Mouse (Mus musculus) T-helper 1 cell (primary cell): Measurements from ENCODE around the gene Txndc2.
"Not testable (repeated sequence)": the region's sequence is repeated elsewhere in the genome, so short reads cannot be mapped to it uniquely, and the experiment has no call there.

ENCODE experiments used
- in situ Hi-C: fragments of 300-600 bp; cut with MboI, MseI; formaldehyde crosslinking; loops from one replicate; pipeline ENCODE4 v1.15.1; 2025; ENCODE audit warnings: high pct_unique_total_duplicates

Gene Txndc2

DNA sequence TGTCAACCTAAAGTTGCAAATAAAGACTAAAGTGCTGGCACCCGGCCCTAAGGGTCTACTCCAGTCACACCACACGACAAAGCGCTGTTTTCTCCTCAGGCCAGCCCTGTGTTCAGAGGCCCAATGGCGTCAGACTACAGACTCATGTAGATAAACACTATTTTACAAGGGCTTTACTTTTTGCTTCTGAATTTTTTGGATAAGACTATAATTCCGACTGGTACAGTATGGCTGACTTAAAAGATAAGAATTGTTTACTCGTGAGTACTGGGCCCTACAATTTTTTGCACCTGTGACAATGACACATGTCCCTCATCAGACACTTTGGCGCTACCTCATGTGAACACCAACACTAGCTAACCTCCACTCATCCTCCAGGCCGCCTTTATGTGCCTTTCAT, 14.1 kb upstream of the Txndc2 start:
- in situ Hi-C loops: no loop called here

DNA sequence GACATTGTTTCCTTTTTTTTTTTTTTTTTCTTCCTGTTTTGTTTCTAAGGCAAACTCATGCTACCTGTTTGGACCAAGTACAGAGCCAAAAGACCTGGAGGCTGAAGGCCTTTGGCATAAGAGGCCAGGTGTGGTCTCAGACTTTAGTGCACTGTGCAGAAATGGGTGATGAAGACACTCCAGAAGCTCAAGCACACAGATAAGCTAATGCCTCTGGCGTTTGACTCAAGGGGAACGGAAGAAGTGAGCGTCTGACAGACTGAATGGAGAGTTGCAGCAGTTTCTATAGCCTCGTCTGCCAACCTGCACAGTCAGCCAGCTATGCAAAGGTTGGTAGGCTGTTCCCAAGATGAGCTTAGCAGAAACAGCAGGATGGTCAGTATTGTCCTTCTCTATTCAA, 13.6 kb upstream of the Txndc2 start:
- in situ Hi-C loops: no loop called here

DNA sequence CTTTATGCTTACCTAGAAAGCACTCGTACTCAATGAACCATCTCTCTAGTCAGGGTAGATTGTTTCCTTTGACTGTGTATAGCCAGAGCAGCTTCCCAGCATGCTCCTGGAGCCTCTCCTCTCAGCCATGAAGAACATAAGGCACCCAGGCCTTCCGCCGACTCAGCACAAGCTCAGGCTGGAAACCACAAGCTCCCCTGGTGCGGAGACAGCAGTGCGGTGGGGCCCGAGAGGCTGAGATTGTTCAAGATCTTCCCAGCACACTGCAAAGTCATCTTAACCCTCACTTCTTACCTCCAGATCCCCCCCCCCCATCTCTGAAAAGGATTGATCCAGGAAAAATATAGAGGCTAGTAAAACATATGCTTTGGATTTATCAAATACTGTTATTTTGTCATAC, 8.6 kb upstream of the Txndc2 start:
- in situ Hi-C loops: no loop called here

DNA sequence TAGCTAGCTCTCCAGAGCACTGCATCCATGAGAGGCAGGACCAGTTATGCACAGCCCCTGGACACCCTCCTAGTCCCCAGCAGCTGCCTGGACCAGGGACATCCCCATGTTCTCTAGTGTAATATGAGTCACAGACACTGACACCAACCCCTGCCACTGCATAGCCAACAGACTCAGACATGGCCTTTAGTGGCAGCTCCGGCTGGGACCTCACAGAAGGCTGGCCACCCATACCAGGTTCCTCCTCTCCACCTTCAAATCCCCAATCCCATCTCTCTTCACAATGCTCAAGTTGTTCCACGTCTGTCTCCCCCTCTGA, 7.2 kb upstream of the Txndc2 start:
- in situ Hi-C loops: no loop called here

DNA sequence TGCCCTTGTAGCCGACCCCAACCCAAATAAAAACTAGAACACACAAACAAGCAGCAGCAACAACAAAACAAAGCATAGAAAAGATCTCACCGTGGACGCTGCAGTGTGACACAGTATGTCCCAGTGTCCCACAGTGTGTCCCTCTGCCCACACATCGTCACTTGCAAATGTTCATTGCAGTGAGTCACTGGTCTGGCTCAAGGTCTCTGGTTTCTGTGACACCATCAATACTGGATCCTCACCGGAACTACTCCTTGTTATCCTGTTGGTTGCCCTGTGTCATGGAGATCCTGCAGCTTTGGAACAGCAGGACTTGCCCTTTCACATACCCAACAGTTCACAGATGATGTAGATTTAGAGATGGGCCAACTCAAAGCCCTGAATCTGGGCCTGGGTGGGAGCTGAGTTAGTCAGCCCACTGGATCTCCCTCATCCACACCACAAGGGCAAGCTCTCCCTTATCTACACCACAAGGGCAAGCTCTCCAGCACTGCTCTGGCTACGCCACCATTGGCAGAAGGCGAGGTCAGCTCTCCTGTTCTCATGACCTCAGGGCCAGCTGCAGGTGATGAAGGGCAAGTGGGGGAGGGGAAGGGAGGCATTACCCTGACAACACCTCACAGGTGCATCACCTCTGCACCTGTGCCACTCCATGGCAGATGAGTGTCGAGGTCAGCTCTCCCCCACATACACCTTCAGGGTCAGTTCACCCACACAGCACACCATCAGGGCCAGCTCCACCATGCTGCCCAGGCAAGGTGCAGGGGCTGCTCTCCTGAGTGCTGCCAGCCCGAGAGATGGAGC, 6.6 kb upstream of the Txndc2 start:
- in situ Hi-C loops: no loop called here

DNA sequence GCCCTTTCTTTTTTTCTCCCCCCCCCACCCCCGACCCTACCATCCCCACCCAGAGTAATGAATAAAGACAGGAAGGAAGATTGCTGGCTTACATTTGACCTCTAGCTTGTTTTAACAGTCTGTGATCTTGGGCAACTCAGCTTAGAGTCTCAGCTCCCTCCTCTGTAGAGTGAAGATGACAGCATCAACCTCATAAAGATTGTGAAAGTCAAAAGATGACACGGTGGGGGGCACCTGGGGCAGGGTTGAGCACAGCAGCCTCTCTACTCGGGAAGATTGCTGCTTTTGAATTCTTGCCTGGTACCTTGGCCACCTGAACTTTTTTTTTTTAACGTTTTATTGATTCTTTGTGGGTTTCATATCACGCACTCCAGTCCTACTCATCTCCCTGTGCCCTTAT, 6.0 kb upstream of the Txndc2 start:
- in situ Hi-C loops: no loop called here

DNA sequence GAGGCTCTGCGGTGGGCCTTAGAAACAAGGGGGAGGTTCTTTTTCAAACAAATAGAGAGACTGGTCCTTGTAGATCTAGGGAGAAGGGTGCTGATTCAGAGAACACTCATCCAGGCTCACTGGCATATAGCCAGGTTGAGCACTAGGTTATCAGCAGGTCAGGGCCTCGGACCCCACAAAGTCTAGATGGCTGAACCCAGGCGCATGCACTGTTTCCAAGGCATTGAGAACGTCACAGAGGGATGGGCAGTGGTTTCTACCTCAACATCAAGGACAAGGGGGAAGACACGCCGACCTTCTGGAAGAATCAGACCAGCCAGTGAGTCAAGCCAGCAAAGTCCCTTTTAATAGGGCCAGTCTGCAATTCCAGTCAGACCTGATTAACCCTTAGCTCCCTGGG, 5.3 kb upstream of the Txndc2 start:
- in situ Hi-C loops: no loop called here

DNA sequence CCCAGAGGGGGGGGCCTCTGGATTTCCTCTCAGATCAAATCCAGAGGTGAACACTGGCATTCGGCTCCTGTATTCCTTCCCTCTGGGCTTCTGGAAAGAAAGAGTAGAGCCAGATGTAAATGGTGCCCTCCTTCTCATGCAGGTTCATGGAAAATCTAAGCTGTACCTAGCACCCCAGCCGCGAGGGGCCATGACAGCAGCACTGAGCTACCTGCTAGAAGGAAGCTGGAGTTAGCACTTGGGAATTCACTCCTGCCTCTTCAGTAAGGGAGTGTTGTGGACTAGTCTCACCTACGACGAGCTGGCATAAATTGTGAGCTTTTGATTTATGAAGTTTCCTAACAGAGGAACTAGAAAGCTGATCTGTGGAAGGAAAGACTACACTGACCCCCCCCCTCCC, 1.6 kb upstream of the Txndc2 start:
- in situ Hi-C loops: no loop called here

DNA sequence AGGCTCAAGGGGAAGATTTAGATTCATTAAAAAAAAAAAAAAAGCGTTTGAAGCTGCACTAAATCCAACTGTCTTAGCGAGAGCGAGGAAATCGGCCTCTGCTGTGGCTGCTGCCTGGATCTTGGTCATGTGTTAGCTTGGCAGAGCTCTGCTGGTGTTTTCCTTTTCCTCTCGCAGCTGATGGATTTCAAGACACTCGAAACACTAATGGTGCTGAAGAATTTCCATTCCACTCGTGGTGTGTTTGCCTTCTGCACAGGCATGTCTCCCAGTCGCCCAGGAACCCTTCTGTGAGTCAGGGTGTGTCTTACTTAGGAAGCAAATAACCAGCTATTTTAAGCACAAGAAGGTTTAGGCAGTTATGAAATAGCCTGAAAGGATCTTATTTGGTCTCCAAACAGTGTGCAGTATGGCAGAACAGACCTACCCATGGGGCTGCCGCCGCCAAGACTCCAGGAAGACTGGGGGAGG, 1.1 kb upstream of the Txndc2 start:
- in situ Hi-C loops: no loop called here

DNA sequence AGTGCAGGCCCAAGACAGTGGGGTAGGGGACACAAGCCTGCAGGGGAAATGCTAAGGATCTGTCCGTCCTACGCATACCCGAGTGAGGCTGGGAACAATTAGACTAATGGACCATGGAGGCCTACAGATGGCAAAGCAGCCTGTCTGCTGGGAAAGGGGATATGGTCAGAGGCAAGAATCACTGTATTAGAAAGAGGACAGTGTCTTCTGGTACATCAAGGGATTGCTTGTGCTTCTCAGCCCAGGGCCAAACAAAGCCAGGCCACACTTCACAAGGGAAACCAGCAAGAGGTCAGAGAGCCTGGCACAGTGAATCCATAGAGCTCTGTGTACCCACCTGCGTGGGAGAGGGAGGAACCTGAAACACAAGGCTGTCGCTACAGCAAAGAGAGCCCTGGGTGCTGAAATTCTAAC, 617 bp upstream of the Txndc2 start:
- in situ Hi-C loops: no loop called here

DNA sequence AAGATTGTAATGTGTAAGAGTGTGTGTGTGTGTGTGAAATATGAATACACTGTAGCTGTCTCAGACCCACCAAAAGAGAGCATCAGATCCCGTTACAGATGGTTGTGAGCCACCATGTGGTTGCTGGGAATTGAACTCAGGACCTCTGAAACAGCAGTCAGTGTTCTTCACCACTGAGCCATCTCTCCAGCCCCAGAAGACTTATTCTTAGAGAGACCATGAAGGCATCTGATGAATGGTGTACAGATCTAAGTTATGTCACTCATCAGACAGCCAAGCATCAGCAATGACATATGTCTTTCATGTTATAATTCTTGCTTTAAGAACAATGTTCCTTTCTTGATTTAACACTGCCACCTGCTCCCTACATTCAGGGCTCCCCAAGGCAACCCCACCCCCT, 2.8 kb downstream of the Txndc2 start:
- in situ Hi-C loops: no loop called here

DNA sequence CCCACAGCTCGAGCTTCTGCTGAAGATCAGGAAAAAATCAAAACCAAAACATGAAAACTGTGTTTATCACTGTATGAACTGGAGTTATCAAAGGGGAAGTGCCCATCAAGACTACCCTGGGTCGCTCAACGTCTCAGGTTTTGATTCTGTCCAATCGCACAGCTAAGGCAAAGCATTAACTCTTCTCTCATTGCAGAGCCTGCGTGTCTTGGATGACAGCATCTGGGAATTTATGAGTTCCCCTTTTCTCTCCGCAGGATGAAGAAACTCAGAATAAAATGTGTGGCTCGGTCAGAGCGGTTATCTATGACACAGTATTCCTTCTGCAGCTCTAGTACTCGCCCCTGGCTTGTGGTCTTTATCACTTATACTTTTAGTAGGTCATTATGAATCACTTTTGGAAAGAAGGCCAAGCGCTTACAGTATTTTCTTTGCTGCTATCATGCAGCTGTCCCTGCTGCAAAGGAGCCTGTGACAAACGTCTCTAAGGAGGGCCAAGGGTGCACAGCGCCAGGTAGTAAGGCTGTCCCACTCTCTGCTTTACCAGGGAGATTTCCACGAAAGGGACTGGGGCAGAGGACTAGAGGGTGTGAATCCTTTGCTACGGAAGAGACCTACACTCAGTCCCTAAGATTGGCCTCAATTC, 6.1 kb downstream of the Txndc2 start:
- in situ Hi-C loops: no loop called here

DNA sequence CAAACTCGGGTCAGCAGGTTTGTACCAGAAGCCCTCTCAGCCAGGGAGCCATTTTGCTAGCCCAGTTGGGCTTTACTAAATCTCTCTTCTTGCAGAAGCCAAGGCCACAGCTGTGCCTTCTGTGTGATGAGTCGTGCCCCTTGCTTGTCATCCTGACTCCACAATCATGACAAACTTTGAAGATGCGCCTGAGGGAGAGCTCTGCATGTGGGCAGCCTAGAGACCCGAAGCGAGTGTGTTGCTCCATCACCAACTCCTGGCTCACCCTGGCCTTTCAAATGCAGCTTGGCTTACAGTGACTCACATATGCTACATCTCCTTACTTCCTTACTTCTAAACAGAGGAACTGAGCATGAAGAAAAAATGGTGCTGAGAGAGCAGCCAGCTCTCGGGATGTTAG, 12.0 kb downstream of the Txndc2 start:
- in situ Hi-C loops: no loop called here

DNA sequence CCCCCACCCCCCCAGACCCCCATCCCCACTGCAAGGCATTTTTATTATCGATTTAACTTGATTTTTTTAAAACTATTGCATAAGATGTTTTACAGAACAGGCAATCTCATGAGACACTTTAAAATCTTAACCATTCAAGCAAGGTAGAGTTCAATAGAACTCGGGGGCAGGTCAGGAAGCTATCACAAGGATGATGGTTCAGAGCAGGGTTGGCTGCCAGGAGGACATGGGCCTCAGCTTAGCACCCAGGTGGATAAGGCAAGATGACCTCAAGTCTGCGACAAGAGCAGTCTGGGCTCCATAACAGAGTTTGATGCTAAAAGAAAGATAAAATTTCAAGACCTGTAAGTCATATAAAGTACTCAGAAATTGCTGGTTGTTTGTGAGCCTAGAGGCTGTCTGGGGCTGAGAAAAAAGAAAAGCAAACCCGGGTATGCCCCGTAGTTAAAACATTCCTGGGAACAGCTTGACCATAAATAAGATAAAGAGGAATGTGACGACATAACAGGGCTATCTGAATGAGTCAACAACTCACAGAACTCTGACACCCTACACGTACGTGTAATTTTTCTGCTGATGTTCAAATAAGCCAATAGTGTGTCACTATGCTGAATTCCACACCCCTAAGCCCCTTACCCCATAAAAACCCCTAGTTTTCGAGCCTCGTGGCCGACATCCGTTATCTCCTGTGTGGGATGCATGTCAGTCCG, 13.0 kb downstream of the Txndc2 start:
- in situ Hi-C loops: not testable (repeated sequence)

DNA sequence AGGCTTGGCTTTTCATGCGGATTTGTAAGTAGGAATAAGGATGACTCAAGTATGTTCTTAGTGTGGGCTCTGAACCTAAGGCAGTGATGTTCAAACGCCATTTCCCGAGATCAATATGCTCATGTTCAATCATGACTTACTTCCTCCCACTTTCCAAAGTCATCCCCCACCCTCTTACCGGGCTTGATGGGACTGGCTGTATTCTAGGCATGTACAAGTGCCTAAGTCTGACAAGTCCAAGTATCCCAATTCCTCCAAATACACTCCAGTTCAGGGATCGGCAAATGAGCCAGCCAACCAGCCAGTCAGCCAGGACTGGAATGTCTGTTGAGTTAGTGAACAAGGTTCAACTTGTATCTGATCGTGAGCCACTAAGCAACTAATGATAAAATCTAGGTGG, 15.7 kb downstream of the Txndc2 start:
- in situ Hi-C loops: no loop called here

DNA sequence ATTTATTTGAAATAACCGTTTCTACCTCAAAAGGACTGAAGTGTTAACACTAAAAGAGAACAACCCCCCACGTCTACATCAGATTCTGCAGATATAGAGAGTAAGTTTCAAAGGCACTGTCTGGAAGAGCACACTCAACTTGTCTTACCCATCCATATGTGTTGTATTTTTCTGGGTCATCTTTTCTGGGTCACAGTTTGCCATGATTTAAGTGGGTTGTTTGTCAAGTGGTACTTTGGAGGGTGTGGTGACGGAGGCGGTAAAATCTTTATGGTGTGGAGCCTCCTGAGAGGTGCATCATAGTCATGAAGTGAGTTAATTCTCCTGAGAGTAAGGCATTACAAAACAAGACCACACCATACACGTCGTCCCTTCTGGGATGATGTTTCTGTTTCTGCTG, 16.4 kb downstream of the Txndc2 start:
- in situ Hi-C loops: no loop called here

DNA sequence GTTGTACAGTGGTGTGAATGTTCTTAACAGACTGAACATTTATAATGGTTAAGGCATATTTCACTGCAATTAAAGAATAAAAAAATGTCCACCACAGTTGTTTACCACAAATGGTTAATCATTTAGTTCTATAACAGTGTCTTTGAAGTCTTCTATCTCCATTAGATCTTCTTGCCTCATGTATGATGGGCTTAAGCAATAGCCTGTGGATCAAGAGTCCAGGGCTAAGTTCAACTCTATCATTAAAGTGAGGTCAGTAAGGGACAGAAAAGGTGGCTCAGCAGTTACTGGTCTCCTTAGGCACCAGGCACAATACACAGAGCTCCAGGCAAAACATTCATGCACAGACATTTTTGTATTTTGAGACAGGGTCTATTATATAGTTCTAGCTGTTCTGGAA, 18.8 kb downstream of the Txndc2 start:
- in situ Hi-C loops: loop anchor here (25.0 kb wide), 1 partner anchor 489 kb away; the partner anchor contains the start of genes Ddx11, Ndufv2 and Washc1

DNA sequence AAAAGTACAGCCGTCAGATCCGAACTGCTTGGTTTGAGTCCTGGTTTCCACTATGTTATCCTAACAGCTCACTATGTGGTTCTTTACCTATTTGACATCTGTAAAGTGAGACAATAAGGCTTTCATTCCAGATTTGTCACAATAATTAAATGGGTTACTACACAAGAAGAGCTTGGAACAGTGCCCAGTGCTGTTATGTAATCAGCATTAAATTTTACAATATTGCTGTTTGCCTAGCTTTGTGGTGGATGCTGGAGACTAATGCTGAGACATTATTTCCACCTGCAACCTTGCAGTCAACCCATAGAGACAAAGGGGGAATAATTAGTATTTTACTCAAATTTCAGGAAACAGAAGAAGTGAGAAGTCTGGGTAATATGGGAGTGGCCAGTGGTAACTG, 23.5 kb downstream of the Txndc2 start:
- in situ Hi-C loops: loop anchor here (25.0 kb wide), 1 partner anchor 494 kb away; the partner anchor contains the start of genes Ddx11, Ndufv2 and Washc1

DNA sequence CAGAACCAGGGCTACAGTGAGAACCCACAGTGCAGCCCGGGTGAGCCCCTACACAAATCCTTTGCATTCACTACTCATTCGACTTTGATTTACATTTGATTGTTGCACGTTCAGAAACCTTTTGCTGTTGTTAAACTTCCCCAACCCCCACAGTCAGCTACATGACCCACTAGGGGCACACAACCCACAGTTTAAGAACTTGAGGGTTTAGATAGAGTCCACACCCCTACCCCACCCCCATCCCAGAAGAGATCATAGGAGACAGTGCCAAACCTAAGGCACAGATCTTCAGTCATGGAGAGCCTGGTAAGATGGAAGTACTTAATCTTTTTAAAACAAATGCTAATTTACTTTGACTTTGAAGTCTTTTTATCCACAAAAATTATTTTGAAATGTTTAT, 26.3 kb downstream of the Txndc2 start:
- in situ Hi-C loops: loop anchor here (25.0 kb wide), 1 partner anchor 497 kb away; the partner anchor contains the start of genes Ddx11, Ndufv2 and Washc1

DNA sequence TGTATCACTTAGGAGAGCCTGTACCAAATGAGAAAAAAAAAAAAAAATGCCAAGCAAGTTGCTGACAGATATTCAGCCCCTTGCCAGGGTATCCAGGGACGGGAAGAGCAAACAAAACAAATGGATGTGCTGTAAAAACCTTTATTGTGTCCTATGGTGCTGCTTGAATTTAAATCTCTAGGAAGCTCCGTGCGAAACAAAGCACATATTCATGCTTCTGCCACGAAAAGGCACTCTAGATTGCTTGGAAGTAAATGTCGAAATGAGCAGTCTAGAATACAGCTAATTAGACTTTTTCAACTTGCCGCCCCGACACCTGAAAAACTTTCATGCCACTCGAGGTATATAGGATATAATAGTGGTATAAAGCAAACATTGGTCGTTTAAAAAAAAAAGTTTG, 27.5 kb downstream of the Txndc2 start:
- in situ Hi-C loops: loop anchor here (25.0 kb wide), 1 partner anchor 498 kb away; the partner anchor contains the start of genes Ddx11, Ndufv2 and Washc1

DNA sequence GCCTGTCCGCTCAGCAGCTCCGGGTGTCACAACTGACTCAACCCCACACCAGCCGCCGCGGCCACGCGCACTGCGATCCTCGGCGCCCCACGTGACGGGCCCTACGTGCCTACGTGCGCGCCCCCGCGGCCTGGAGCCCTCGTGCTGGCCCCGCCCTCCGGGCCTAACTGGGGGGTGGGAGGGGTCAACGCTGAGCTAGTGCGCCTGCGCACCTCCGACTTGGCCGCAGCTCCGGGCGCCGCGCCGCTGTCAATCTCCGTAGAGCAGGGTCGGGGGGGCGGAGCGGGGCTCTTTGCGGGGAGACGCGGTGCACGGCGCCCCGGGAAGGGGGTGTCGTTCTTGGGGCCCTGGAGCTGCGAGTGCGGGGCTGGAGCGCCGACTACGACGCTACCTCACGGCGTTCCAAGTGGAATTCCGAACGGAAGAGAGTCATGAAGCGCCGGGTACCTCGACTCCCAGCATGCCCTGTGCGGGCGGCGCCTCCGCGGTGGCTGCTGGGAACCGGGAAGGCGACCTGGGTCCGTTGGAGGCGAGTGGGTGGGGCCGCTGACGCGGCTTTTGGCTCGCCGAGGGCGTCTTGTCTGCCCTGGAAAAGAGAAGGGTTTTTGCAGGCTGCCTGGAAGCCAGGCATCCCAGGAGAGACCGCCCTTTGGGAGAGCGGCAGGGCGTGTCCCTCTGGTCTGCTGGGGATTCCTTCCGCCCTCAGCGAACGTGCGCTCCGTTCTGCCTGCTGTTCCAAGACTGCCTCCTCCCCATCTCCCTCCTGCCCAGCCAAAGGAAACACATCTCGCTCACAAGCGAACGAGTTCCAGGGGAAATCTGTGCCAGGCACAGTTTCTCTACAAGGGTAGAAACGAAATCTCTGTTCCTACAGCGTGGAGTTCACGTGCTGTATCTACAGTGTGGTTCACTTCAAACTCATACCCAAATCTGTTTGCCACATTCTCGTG, 28.2 kb downstream of the Txndc2 start, which contains the start of gene Vapa:
Vapa (minus strand) TSS at position 93 of the 950 bp plus-strand sequence.
- in situ Hi-C loops: loop anchor here (25.0 kb wide), 1 partner anchor 499 kb away; the partner anchor contains the start of genes Ddx11, Ndufv2 and Washc1
